Mouse (Mus musculus) kidney, postnatal 10 days (tissue): ENCODE measurements around the gene Gbp2b.
A peak's percentile ranks its signal among the peaks of the same experiment; 100 is the strongest.
"Not testable (repeated sequence)": the region's sequence is repeated elsewhere in the genome, so short reads cannot be mapped to it uniquely, and the experiment has no call there.

ENCODE experiments used
- DNase-seq: peaks from one replicate; pipeline ENCODE4 v3.0.0; 2021; ENCODE audit warnings: mixed read lengths

The Gbp2b gene

GRCm38 (mm10) chr3:142594547-142594946 is at the start of gene Gbp2b:
TSS of gene Gbp2b (plus strand) at chr3:142594847.
- DNase-seq, result no peak

GRCm38 (mm10) chr3:142546690-142547089 is 48.0 kb upstream of the Gbp2b start:
- DNase-seq, result no peak

GRCm38 (mm10) chr3:142550052-142550676 is 44.5 kb upstream of the Gbp2b start:
- DNase-seq, result no peak

- no peak for DNase-seq
Observed at GRCm38 (mm10) chr3:142554601-142555000, 40.0 kb upstream of the Gbp2b start.

- DNase-seq, result peak; percentile 11
Observed at GRCm38 (mm10) chr3:142555623-142556022, 39.0 kb upstream of the Gbp2b start.

- peak; percentile 30 for DNase-seq
Observed at GRCm38 (mm10) chr3:142559632-142560228, 34.9 kb upstream of the Gbp2b start, which contains the start of gene Gbp3. TSS of gene Gbp3 (plus strand) at chr3:142560026.

- peak; percentile 93 for DNase-seq
Observed at GRCm38 (mm10) chr3:142560296-142560948, 34.2 kb upstream of the Gbp2b start.

GRCm38 (mm10) chr3:142561045-142561646 is 33.5 kb upstream of the Gbp2b start:
- DNase-seq, result no peak

GRCm38 (mm10) chr3:142561666-142562065 is 33.0 kb upstream of the Gbp2b start:
- DNase-seq, result no peak

- DNase-seq, result not testable (repeated sequence)
Observed at GRCm38 (mm10) chr3:142567490-142567889, 27.2 kb upstream of the Gbp2b start.

GRCm38 (mm10) chr3:142570738-142571137 is 23.9 kb upstream of the Gbp2b start:
- no peak for DNase-seq

GRCm38 (mm10) chr3:142577108-142577507 is 17.5 kb upstream of the Gbp2b start:
- no peak for DNase-seq

- no peak for DNase-seq
Observed at GRCm38 (mm10) chr3:142578342-142578741, 16.3 kb upstream of the Gbp2b start.

GRCm38 (mm10) chr3:142583067-142583466 is 11.6 kb upstream of the Gbp2b start:
- no peak for DNase-seq

- DNase-seq, result no peak
Observed at GRCm38 (mm10) chr3:142587386-142587785, 7.3 kb upstream of the Gbp2b start.

GRCm38 (mm10) chr3:142588888-142589287 is 5.8 kb upstream of the Gbp2b start:
- DNase-seq, result no peak

GRCm38 (mm10) chr3:142590431-142591067 is 4.1 kb upstream of the Gbp2b start:
- DNase-seq, result no peak

- no peak for DNase-seq
Observed at GRCm38 (mm10) chr3:142597923-142598322, 3.3 kb downstream of the Gbp2b start.

GRCm38 (mm10) chr3:142601675-142602074 is 7.0 kb downstream of the Gbp2b start:
- no peak for DNase-seq

GRCm38 (mm10) chr3:142618658-142619057 is 24.0 kb downstream of the Gbp2b start:
- no peak for DNase-seq

- DNase-seq, result no peak
Observed at GRCm38 (mm10) chr3:142619606-142620005, 25.0 kb downstream of the Gbp2b start.

GRCm38 (mm10) chr3:142620111-142620955 is 25.7 kb downstream of the Gbp2b start, which contains the start of gene Gbp2:
TSS of gene Gbp2 (plus strand) at chr3:142620602.
- DNase-seq, result peak; percentile 25
